Mouse (Mus musculus): ENCODE data around the gene Meiob. TPM values are rescaled to one million over a fixed set of nuclear protein-coding genes. Genes with fewer than 3 reads are reported as not detected.

The Meiob gene
- polyA plus RNA-seq (2012; rRNA removed), result not detected in 2 replicates

DNA sequence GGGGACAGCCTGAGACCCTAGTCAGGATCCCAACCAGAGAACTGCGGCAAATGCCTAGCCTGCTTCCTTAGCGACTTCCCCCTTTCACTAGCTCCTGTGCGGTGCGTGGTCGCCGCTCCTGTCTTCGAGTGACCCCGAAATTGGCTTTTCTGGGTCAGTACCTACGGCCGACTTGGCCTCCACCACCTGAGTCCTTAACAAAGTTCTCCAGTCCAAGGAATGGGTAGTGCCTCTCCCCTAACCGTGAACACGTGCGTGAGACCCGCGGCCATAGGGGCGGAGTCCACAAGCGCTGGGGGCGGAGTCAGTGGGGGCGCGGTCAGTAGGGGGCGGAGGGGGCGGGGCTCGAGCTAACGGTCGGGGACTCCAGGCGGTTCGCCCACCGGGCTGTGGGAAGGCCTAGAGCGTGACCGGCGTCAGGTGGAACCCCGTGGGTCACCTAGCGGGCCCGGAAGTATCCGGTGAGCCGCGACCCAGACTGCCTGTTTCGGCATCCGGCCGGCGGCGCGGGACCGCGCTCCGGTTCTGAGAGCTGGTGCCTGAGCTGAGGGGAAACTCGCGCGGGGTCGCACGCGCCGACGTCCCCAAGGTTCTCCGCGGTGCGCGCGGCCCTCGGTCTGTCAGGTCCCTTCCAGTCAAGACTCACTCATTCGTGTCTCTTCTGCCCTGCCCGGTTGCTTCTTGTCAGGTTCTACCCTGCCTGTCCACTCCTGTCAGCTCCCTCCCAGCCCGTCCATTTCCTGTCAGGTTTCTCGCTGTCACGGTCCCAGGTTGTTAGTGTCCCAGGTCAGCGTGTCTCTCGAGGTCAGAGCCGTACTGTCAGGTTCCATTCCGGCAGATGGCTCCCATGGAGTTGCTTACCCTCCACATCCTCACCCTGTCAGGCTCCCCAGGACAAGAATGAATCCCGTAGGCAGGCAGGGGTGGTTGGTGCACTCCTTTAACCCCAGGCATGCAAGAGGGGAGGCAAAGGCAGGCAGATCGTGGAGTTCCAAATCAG is at the start of gene Meiob:
TSS of gene Meiob (plus strand) at position 338 of the 1,000 bp plus-strand sequence.
- no peak for TF ChIP-seq CTCF (IDR thresholded peaks at IDR 0.05; ENCODE audit: borderline replicate concordance, insufficient read depth, low read depth, low read length)
- no peak for TF ChIP-seq POLR2A (IDR thresholded peaks at IDR 0.05; ENCODE audit: borderline replicate concordance, insufficient read depth, low read length)
- Histone ChIP-seq H3K27me3 (ENCODE audit: control insufficient read depth, insufficient read depth, low read length) (no peaks in the 10 kb centered on the region; the same call in 1 of the 2 replicates), H3K27ac (ENCODE audit: insufficient read depth, low read length) (no peak within 1 kb of the TSS), H3K4me3 (replicated peaks; ENCODE audit: insufficient read depth, low read depth, low read length) (peak within 1 kb of the TSS; percentile 56), H3K4me1 (ENCODE audit: control insufficient read depth, insufficient read depth, low read length) (0 out of 2 replicates have a peak, but pooled peaks cover 2% of the 10 kb centered on the region)
- WGBS, result 1% methylated on average over 71 of the region's 71 CpGs
- DNase-seq, result peak; percentile 11 to 23

DNA sequence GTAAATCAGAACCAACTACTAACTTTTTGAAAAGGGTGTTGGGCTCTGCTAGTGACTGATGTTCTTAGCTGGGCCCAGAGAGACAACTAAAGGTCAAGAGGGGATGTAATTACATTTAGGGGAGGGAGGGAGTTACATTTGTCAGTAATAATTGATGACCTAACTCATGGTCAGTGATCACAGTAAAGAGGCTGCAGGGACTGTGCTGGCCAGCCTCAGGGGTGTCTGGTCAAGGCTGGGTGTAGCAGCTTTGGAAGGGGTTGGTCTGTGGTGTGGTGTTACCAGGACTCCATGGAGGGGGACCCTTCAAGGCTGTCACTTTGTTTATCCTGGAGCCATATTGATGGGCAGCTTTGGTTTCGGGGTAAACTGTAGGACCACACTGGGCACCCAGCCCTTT is 46.7 kb upstream of the Meiob start:
- WGBS, result 85% methylated on average over 1 of the region's 1 CpGs
- no peak for DNase-seq

GRCm38 (mm10) chr17:24761121-24761520 is 43.0 kb upstream of the Meiob start:
- H3K27ac ChIP-seq (ENCODE audit: insufficient read depth, low read length), result no peak overlapping the region
- H3K4me3 ChIP-seq (replicated peaks; ENCODE audit: insufficient read depth, low read depth, low read length), result no peak overlapping the region
- H3K27me3 ChIP-seq (ENCODE audit: control insufficient read depth, insufficient read depth, low read length), result no peaks in the 10 kb centered on the region
- no peaks in the 10 kb centered on the region for H3K4me1 ChIP-seq (ENCODE audit: control insufficient read depth, insufficient read depth, low read length)
- WGBS, result 52% methylated on average over 5 of the region's 5 CpGs
- TF ChIP-seq CTCF (IDR thresholded peaks at IDR 0.05; ENCODE audit: borderline replicate concordance, insufficient read depth, low read depth, low read length), result no peak
- no peak for TF ChIP-seq POLR2A (IDR thresholded peaks at IDR 0.05; ENCODE audit: borderline replicate concordance, insufficient read depth, low read length)
- DNase-seq, result no peak

More for the DNA sequence above, 46.7 kb upstream of the Meiob start:
- Histone ChIP-seq H3K27me3 (ENCODE audit: control insufficient read depth, insufficient read depth, low read length) (peaks cover 2% of the 10 kb centered on the region; the same call in 1 of the 2 replicates), H3K4me3 (replicated peaks; ENCODE audit: insufficient read depth, low read depth, low read length) (no peak overlapping the region), H3K4me1 (ENCODE audit: control insufficient read depth, insufficient read depth, low read length) (0 out of 2 replicates have a peak, but pooled peaks cover under 1% of the 10 kb centered on the region), H3K27ac (ENCODE audit: insufficient read depth, low read length) (no peak overlapping the region)
- TF ChIP-seq CTCF (IDR thresholded peaks at IDR 0.05; ENCODE audit: borderline replicate concordance, insufficient read depth, low read depth, low read length) (no peak), POLR2A (IDR thresholded peaks at IDR 0.05; ENCODE audit: borderline replicate concordance, insufficient read depth, low read length) (no peak)

- WGBS, result 40% methylated on average over 21 of the region's 22 CpGs
- no peak for TF ChIP-seq CTCF (IDR thresholded peaks at IDR 0.05; ENCODE audit: borderline replicate concordance, insufficient read depth, low read depth, low read length)
- TF ChIP-seq POLR2A (IDR thresholded peaks at IDR 0.05; ENCODE audit: borderline replicate concordance, insufficient read depth, low read length), result no peak
- H3K4me1 ChIP-seq (ENCODE audit: control insufficient read depth, insufficient read depth, low read length), result no peaks in the 10 kb centered on the region
- no peak overlapping the region for H3K27ac ChIP-seq (ENCODE audit: insufficient read depth, low read length)
- H3K27me3 ChIP-seq (ENCODE audit: control insufficient read depth, insufficient read depth, low read length), result no peaks in the 10 kb centered on the region
- no peak for DNase-seq
- no peak overlapping the region for H3K4me3 ChIP-seq (replicated peaks; ENCODE audit: insufficient read depth, low read depth, low read length)
Measured at GRCm38 (mm10) chr17:24765016-24765905, 38.8 kb upstream of the Meiob start.

DNA sequence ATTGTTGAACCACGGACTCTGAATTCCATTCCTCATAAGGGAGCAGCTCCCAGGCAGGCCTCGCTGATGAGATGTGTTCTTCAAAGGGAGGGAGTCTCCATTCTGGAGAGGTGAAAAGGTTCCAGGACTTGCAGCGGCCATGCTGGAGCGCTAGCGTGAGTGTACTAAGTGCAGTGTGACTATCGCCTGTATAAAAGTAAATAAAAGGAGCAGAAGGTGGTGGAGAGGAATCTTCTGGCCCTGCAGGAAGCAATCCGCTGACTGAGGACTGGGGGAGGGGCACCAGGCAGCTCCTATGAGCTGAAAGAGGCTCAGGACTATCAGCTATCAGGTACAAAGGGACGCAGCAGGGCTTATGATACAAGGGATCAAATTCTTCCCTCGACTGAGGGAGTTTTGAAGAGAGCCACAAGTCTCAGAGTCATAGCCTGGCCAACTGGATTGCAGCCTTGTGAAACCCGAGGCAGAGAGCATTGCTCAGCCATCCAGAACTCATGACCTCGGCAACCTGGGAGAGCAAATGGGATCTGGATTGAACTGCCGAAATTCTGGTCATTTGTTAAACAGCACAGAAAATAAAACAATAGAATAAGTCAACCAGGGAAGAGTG is 37.7 kb upstream of the Meiob start:
- no peak for TF ChIP-seq POLR2A (IDR thresholded peaks at IDR 0.05; ENCODE audit: borderline replicate concordance, insufficient read depth, low read length)
- TF ChIP-seq CTCF (IDR thresholded peaks at IDR 0.05; ENCODE audit: borderline replicate concordance, insufficient read depth, low read depth, low read length), result no peak
- Histone ChIP-seq H3K27ac (ENCODE audit: insufficient read depth, low read length) (no peak overlapping the region), H3K4me1 (ENCODE audit: control insufficient read depth, insufficient read depth, low read length) (no peaks in the 10 kb centered on the region), H3K4me3 (replicated peaks; ENCODE audit: insufficient read depth, low read depth, low read length) (no peak overlapping the region), H3K27me3 (ENCODE audit: control insufficient read depth, insufficient read depth, low read length) (no peaks in the 10 kb centered on the region)
- no peak for DNase-seq
- 20% methylated on average over 12 of the region's 12 CpGs for WGBS

GRCm38 (mm10) chr17:24769146-24769545 is 34.9 kb upstream of the Meiob start:
- DNase-seq, result no peak
- 54% methylated on average over 3 of the region's 3 CpGs for whole genome bisulfite sequencing
- TF ChIP-seq CTCF (IDR thresholded peaks at IDR 0.05; ENCODE audit: borderline replicate concordance, insufficient read depth, low read depth, low read length) (no peak), POLR2A (IDR thresholded peaks at IDR 0.05; ENCODE audit: borderline replicate concordance, insufficient read depth, low read length) (no peak)
- H3K27ac ChIP-seq (ENCODE audit: insufficient read depth, low read length), result no peak overlapping the region
- H3K4me1 ChIP-seq (ENCODE audit: control insufficient read depth, insufficient read depth, low read length), result no peaks in the 10 kb centered on the region
- H3K27me3 ChIP-seq (ENCODE audit: control insufficient read depth, insufficient read depth, low read length), result no peaks in the 10 kb centered on the region
- no peak overlapping the region for H3K4me3 ChIP-seq (replicated peaks; ENCODE audit: insufficient read depth, low read depth, low read length)

GRCm38 (mm10) chr17:24773241-24773640 is 30.8 kb upstream of the Meiob start:
- no peak for DNase-seq
- WGBS, result 88% methylated on average over 5 of the region's 5 CpGs
- TF ChIP-seq POLR2A (IDR thresholded peaks at IDR 0.05; ENCODE audit: borderline replicate concordance, insufficient read depth, low read length), result no peak
- TF ChIP-seq CTCF (IDR thresholded peaks at IDR 0.05; ENCODE audit: borderline replicate concordance, insufficient read depth, low read depth, low read length), result no peak
- Histone ChIP-seq H3K4me3 (replicated peaks; ENCODE audit: insufficient read depth, low read depth, low read length) (no peak overlapping the region), H3K4me1 (ENCODE audit: control insufficient read depth, insufficient read depth, low read length) (no peaks in the 10 kb centered on the region), H3K27ac (ENCODE audit: insufficient read depth, low read length) (no peak overlapping the region), H3K27me3 (ENCODE audit: control insufficient read depth, insufficient read depth, low read length) (no peaks in the 10 kb centered on the region)
